28 mouse cellular contexts compared by ENCODE assay signal in genomic region chr7:4771202-4771601, GRCm38 (mm10). TPM values are rescaled to one million over a fixed set of nuclear protein-coding genes. Genes with fewer than 3 reads are reported as not detected.
"Had no signal": no experiment of that assay in that cellular context is flagged by ENCODE, and none has a peak within 500 bp of the region (broad histone marks: within the 10 kb centered on the region; RNA-seq: fewer than 3 reads in every experiment).

Fam71e2 (minus strand) TSS chr7:4771302.

- H3K36me3 ChIP-seq: liver, embryonic 13.5 days; liver, embryonic 15.5 days; lung, embryonic 15.5 days; midbrain, embryonic 13.5 days; neural tube, embryonic 13.5 days; neural tube, embryonic 15.5 days had no signal

- H3K4me3 ChIP-seq: liver, embryonic 13.5 days; liver, embryonic 15.5 days; lung, embryonic 15.5 days; midbrain, embryonic 13.5 days; myocyte; neural tube, embryonic 13.5 days; neural tube, embryonic 15.5 days had no signal

- DNase-seq: liver, embryonic 13.5 days; liver, postnatal 0 days; lung, adult 2 months; lung, postnatal 14 days; lung, postnatal 36 days; retina, postnatal 1 day; right cerebral cortex, adult 18-20 months; right cerebral cortex, postnatal 25 days; right cerebral cortex, postnatal 4 days; spleen, adult 18-20 months; thymus, adult 2 months; thymus, postnatal 25 days; thymus, postnatal 4 days had no signal

- H3K27ac ChIP-seq: liver, embryonic 13.5 days; liver, embryonic 15.5 days; lung, embryonic 15.5 days; macrophage; midbrain, embryonic 13.5 days; neural tube, embryonic 13.5 days; neural tube, embryonic 15.5 days had no signal

- H3K9me3 ChIP-seq: liver, embryonic 13.5 days; liver, embryonic 15.5 days; lung, embryonic 15.5 days; midbrain, embryonic 13.5 days; neural tube, embryonic 13.5 days; neural tube, embryonic 15.5 days had no signal

- H3K9ac ChIP-seq: liver, embryonic 13.5 days; liver, embryonic 15.5 days; liver, postnatal 0 days; lung, embryonic 15.5 days; midbrain, embryonic 13.5 days; neural tube, embryonic 13.5 days; neural tube, embryonic 15.5 days had no signal

- H3K4me1 ChIP-seq: liver, embryonic 13.5 days; liver, embryonic 15.5 days; lung, embryonic 15.5 days; midbrain, embryonic 13.5 days; neural tube, embryonic 13.5 days; neural tube, embryonic 15.5 days had no signal

- ATAC-seq: liver, postnatal 0 days; lung, postnatal 0 days; midbrain, embryonic 13.5 days; midbrain, embryonic 16.5 days had no signal

- H3K4me2 ChIP-seq: liver, embryonic 13.5 days; liver, embryonic 15.5 days; lung, embryonic 15.5 days; midbrain, embryonic 11.5 days; midbrain, embryonic 13.5 days; neural tube, embryonic 13.5 days; neural tube, embryonic 15.5 days had no signal

RNA-seq across cellular contexts. Expression of gene Fam71e2, which starts in this region (rescaled TPM):
- total RNA-seq: megakaryocyte progenitor cell, adult 5-6 weeks had no signal
- polyA plus RNA-seq: liver, embryonic 13.5 days; liver, embryonic 15.5 days; liver, postnatal 0 days; lung, adult 2 months; lung, embryonic 15.5 days; lung, postnatal 0 days; macrophage; midbrain, embryonic 11.5 days; midbrain, embryonic 13.5 days; midbrain, embryonic 16.5 days; myocyte; neural tube, embryonic 11.5 days; neural tube, embryonic 13.5 days; neural tube, embryonic 15.5 days; small intestine, adult 2 months; stomach, embryonic 14.5 days; stomach, embryonic 16.5 days had no signal
